Mouse (Mus musculus) c-Kit-positive CD71-positive TER-119-positive erythroid progenitor cells, embryonic 14.5 days (primary cell): ENCODE measurements around the gene Rpl36.
"Not testable (repeated sequence)": the region's sequence is repeated elsewhere in the genome, so short reads cannot be mapped to it uniquely, and the experiment has no call there.

Source experiments
- DNase-seq: peaks from one replicate; pipeline ENCODE4 v3.0.0-alpha.2; 2013; ENCODE audit warnings: low spot score

Rpl36 gene

DNA sequence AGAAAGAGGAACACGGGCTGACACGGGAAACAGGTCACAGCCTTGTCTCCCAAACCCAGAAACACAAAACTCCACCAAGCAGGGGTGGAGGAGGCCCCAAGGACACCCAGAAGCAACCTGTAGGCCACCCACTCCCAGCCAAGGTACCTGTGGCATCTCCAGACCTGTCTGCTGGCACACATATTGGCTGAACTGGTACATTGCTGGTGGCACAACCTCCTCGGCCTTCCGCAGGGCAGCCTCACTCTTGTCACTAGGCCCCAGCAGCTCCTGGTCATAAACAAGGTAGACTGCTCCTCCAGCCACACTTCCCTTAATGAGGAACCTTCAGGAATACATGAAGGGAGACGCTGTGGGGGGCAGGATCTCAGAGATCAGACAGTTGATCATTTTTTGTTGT lies 4.5 kb upstream of the Rpl36 start:
- DNase-seq = no peak

DNA sequence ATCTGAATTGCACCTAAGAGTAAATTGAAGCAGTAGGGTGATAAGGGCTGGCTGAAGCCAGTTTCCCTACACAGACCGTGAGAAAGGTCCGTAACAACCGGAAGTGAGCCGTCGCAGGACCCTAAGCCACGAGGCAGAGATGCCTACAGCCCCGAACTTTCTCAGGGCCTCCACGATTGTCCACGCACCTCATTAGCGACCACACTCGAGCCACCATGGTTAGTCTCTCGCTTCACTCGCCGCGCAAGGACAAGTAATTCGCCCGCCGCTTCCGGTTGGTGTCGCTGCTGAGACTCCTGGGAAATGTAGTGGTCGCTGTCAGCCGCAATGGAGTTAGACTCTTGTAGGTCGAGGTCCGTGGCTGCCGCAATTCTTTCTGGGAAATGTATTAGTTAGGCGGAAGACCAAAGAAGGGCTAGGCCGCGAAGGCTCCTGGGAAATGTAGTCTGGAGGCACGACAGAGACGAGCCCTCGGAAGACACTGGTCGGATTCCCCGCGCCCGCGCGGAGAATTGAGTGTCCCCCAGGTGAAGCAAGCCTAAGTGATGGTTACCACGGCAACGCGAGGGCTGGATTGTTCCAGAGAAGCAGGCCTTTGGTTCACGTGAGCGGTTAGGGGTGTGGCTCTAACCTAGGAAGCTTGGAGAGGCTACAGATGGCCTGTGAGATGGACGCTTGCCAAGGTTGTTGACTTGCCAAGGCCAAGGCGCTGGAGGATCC lies 3.6 kb upstream of the Rpl36 start, which contains the start of gene 2410015M20Rik:
2410015M20Rik (minus strand) TSS at position 320 of the 720 bp plus-strand sequence.
- DNase-seq = peak; percentile 96

DNA sequence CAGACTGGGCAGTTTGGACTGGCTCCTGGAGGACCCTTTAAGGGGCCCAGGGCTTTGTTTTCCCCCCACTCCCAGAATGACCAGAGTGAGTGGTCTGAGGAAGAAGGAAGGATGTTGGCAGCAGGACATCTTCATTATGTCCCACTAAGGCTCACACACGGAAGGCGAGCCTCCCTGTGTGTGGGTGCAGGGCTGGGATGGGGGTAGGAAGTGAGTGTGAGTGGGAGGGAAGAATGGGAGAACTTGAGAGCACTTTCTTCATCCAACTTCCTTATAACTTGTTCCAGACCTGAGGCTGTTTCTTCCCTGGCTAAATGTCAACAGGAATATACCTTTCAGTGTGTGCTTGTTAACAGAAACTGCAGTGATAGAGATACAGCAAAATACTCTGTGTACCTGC lies 1.9 kb upstream of the Rpl36 start:
- DNase-seq = no peak

DNA sequence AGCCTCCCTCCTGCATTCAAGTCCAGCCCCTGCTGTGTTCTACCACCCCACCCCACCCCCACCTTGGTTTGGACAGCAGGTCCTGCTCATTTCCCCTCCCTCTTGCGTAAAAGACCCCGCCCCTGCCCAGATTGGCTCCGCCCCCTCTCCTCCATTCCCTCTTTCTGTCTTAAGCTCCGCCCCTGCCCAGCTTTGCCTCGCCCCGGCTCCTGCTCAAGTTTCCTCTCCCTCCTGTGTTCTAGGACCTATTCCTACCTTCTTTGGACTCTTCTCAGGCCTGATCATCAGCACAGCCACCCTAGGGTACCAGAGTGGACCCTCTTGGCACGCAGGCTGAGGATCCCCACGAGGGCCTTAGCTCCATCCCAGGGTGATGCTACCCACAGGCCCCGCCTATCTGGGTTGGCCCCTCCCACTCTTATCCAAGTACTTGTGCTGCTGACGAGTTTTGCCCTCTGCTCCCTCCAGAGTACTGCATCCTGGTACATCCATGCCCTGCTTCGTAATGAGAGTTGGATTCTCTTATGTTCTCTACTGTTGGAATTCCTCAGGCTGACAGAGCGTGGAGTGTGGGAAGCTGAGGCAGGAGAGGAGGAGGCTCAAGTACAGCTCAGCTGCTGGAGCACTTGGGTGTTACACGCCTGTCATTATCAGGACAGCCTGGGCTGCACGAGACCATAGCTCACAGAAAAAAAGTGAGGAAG lies 1.2 kb upstream of the Rpl36 start:
- peak; percentile 83 for DNase-seq

DNA sequence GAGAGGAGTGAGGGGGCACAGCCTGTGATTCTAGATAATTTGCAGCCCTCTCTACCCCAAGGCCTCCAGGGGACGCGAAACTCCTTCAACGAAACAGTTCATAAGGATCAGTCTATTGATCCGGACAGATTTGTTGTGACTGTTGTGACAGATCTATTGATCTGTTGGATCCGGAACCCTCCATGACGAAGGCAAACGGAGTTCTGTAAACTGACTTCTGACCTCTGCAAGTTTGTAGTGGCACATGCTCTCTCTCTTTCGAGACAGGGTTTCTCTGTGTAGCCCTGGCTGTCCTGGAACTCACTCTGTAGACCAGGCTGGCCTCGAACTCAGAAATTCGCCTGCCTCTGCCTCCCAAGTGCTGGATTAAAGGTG lies 664 bp upstream of the Rpl36 start:
- not testable (repeated sequence) for DNase-seq

DNA sequence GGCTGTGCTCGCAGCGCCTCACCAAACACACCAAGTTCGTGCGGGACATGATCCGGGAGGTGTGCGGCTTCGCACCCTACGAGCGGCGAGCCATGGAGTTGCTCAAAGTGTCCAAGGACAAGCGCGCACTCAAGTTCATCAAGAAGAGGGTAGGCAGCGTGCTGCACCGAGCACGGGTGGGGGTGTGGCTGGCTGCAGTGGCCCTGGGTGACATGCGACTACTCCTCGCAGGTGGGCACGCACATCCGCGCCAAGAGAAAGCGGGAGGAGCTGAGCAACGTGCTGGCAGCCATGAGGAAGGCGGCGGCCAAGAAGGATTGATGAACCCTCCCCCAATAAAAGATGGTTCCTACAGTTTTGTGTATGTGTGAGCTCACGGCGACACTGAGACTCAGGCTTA lies 677 bp downstream of the Rpl36 start:
- DNase-seq = not testable (repeated sequence)

DNA sequence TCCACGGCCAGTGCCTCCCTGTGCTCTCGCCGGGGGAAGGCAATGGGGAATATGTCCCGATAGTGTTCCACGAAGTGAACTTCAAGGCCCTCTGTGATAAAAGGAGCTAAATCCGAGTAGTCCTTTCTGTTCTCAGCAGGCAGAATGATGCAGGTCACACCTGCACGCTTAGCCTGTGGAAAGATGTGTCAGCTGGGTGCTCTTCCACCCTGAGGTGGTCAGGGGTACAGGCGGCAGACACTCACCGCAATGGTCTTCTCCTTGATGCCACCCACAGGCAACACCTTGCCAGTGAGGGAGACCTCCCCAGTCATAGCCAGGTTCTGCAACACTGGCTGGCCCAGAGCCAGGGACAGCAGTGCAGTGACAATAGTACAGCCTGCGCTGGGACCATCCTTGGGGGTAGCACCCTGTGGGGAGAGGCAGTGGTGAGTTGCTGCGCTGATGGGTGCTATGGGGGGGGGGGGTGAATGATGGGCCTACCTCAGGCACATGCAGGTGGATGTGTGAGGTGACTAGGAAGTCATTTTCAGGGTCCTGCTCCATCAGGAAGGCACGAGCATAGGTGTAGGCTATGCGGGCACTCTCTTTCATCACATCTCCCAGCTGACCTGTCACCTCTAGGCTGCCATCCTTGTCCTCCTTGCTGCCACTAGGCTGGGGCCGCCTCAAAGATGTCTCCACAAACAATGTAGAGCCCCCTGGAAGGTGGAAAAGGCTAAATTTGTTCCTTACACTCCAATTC lies 1.3 kb downstream of the Rpl36 start:
- DNase-seq = no peak

DNA sequence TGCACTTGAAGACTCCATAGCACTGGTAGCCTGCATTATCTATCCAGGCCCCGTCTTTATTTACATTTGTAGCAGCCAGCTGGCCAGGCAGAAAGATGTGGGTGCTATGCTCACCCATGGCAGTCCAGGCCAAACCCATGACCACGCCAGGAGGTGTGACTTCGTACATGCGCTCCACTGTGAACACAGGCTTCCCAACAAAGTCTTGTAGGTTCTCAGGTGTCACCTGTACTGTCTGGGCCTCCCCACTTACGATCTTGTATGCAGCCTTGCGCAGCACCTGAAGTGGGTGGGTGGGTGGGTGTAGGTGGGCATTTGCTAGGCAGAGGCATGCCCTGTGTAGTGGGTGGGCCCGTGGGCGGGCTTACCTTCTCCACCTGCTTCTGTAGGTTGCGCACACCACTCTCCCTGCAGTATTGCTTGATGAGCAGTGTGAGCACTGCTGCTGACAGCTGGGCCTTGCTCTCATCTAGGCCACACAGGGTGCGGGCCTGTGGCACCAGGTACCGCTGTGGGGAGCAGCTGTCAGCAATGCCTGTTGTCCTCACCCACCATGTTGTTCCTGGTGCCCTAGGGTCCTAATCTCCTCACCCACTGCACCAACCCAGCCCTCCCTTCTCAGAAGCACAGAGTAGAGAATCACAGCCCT lies 2.0 kb downstream of the Rpl36 start:
- DNase-seq = no peak

DNA sequence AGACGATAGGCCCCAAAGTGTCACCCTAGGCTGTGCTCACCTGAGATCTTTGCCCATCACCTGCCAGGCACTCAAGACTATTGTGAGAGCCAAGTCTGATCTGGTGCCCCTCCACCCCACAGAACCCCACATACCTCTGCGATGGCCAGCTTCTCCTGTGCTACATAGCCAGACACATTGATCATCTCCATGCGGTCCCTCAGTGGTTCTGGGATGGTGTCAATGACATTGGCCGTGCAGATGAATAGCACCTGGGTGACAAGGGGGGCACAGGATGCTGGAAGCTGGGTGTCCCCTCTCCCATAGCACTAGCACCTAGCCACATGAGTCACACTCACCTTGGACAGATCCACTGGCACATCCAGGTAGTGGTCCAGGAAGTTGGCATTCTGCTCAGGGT lies 2.6 kb downstream of the Rpl36 start:
- no peak for DNase-seq

DNA sequence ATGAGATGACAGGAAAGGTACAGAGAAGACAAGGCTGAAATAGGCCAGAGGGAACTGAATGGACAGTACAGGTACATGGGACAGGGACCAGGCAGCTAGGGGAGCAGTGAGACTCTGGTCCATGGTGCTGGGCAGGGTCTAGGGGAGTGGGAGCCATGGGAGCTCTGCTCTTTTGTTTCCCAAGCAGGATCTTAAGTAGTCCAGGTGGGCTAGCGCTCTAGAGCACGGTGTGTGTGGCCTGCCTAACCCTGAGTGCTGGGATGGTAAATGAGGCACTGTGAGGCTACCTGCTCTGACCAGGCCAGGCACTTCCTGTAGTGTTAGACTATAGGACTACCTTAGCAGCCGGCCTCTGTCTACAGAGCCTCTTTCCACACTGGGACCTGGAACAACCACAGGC lies 3.5 kb downstream of the Rpl36 start:
- no peak for DNase-seq

DNA sequence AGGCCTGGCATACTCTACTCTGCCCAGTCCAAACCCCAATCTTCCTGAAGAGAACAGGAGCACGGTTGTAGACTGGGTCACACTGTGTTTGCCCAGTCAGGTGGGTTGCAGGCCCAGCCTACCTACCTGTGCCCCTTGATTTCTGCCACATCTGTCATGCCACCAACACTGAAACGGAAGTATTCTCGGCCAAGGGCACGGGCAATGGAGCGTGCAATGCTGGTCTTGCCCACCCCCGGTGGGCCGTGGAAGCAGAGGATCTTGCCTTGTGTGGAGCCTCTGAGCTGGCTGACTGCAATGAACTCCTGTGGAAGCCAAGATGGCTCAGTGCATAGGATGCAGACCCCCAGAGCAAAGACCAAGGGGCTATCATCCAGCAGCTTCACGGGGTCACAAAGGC lies 4.4 kb downstream of the Rpl36 start:
- DNase-seq = no peak

DNA sequence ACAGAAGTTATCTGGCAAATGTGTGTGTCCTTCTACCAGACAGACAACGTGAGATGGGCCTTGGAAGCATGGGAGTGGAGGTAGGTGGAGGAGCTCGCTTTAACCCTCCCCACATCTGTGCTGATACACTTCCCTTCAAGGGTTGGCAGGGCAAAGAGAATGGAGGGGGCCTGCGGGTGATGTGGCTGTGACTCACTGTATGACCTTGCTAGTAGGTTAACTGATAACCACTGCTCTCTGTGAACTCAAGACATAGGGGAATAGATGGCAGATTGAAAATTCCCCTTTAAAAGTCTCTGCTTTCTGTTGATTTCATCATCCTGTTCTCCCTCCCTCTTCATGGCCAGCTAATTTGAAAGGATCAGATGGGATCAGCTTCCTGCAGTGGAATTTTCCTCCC lies 12.3 kb downstream of the Rpl36 start:
- no peak for DNase-seq

DNA sequence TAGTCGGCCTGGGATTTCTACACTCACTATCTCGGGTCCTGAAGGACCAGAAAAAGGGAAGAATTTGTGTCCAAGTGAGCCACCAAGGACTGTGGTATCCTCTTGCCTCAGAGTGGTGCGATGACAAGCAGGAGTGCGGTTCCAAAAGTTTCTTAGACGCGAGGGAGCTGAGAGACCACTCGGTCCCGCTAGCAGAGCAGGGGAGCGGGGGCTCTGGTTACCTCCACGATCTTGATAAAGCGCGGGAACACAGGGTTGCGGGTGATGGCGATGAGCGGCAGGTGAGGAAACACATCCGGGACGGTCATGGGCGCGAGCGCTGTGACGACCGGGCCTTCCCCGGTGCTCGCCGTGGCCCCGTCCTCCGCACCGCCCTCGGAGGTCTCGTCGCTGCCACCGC lies 13.0 kb downstream of the Rpl36 start:
- no peak for DNase-seq

DNA sequence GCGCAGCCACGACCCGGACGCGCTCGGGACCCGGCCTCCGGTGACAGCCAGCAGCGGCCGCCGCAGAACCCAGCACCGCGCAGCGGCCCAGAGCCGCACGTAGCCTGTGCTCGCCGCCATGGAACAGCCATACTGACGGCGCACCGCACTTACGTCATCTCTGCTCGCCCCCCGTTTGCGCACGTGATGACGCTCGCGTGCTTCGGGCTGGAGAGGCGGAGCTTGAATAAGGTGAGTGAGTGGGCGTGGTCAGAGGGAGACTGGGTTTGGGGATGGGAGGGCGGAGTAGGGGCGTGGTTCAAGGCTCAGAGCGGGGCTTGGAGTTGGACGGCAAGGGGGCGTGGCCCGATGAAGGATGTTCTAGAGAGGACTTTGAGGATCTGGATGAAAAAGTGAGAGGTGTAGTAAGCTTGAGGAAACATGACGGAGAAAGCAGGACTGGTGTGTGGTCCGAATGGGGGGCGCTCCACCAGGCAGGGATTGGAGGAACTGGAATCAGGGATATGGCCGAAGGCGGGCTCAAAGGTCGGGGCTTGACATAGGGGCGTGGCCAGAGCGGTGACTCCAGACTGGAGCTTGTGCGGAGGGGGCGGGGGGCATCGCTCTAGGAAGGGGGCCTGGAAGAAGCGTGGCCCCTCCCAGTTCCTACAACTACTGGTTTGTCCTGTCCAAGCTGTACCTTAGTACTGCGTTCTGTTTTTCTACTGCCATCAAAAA lies 13.7 kb downstream of the Rpl36 start, which contains the start of gene Lonp1:
Lonp1 (minus strand) TSS at position 134 of the 717 bp plus-strand sequence.
- peak; percentile 97 for DNase-seq

DNA sequence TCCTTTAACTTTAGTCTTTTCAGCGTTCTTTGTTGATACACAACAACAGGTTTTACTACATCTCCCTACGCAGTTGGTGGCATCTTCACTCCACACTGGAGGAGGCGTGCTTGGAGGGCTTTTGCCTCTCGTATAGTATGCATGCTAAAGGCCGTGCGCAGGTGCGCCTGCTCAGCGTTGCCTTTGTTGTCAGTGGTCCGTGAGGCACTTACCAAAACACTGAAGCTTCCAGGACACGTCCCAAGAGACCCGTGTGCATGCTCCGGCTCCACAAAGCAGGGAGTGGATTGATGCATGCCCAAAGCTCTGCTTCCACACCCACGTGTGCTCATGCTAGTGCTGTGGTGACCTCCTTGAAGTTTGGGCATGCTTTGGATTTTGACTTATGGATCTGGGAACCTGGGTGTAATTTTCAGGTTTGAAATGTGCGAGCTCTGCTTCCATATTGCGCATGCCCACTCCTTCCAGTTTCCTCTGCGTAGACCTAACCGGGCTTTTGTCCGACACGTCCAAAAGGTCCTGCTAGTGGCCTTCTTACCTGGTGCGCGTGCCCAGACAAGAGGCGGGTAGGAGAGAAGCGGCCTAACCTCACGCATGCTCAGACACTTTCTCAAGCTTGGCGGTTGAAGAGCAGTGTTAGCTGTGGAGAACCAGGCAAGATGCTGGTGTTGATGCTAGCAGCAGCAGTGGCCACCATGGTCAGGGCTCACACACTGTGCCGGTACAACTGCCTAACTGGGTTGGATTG lies 14.5 kb downstream of the Rpl36 start, which contains the start of gene Catsperd:
Catsperd (plus strand) TSS at position 614 of the 748 bp plus-strand sequence.
- DNase-seq = no peak

DNA sequence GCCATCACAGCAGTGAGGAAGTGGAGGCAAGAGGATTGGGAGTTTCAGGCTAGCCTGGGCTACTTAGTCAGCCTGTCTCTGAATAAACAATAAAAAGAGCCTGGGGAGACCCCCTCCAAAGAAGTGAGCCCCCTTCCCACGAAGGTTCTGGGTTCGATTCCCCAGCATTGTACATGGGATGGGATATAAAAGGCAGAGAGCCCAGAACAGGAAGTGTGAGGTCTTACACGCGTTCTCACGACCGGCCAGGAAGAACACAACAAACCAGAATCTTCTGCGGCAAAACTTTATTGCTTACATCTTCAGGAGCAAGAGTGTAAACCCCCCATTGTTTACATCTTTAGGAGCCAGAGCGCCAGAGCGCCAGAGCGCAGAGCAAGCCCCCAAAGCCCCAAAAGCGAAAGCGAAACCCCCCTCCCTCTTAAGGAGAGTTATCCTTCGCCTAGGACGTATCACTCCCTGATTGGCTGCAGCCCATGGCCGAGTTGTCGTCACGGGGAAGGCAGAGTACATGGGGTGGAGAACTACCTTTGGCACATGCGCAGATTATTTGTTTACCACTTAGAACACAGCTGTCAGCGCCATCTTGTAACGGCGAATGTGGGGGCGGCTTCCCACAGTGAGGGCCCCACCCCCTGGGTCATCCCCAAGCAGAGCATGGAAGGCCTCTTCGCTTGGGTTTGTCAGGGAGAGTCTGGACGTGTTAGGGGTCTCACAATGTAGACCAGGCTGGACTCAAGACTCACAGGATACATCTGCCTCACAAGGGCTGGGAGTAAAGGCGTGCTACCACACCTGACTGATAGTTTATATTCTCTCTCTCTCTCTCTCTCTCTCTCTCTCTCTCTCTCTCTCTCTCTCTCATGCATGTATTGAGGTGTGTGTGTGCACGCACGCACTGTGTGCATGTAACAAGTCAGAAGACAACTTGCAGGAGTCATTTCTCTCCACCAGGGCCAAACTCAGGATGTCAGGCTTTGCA lies 16.9 kb downstream of the Rpl36 start:
- not testable (repeated sequence) for DNase-seq

DNA sequence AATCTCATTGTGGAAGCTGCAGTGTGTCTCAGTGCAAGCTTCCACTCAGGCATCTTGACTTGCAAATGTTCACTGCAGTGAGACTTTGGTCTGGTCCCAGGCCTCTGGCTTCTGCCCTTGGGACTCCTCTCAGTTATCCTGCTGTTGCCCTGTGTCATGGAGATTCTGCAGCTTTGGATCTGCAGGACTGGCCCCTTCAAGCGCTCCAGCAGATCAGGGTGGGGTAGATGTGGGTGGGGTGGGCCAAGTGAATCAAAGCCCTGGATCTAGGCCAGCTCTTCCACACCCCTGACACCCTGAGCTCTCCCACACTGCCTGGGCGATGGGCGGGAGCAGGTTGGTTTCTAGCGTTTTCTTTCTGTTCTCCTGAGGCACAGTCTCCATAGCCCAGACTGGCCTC lies 18.6 kb downstream of the Rpl36 start:
- no peak for DNase-seq

DNA sequence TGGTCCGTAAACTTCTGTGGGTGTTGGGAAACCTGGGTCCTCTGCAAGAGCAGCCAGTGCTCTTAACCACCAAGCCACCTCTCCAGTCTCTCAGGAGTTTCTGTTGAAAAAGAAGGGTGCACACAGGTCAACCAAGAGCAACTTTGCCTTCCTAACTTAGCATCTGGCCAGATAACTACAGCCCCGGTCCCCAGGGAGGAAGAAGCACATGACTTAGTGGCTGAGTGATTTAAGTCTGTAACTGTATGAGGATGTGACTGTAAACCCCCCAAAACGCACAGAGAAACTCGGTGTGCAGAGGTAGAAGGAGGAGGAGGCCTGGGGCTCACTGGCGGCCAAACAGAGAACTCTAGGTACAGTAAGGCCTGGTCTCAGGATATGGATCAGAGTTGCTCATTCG lies 20.8 kb downstream of the Rpl36 start:
- DNase-seq = no peak

DNA sequence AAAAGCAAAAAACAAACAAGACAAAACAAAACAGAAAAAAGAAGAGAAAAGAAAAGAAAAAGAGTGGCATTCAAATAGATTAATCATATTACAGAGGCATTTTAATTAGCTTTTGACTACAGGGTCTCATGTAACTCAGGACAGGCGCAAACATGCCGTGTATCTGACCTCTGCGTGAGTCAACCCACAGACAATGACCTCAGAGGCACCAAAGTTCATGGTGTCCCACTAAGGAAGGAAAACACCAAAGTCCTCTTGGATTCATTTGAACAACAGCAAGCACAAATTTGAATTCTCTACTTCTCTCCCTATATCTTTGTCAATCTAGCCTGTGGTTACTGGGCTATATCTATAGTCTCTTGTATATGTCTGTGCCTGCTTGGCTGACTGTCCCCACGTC lies 30.0 kb downstream of the Rpl36 start:
- no peak for DNase-seq

DNA sequence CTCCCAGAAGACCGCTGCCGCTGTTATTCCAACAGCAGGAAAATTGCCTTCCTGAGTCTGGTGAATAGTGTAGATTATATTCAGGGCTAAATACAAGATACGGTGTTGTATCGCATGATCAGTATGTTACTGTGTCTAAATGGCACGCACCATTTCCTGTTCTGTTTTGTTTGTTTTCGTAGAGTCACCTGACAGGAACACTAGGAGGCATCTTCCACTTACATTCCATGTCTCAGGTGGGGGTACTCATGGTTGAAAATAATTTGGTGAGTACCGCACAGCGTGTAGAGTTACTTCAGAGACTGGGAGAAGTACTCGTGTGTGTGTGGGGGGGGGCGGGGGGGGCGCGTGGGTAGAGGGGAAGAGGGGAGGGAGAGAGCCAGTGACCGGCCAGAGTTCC lies 34.3 kb downstream of the Rpl36 start:
- DNase-seq = no peak
